ENCODE assay signal across 24 mouse cellular contexts in the genomic region with DNA sequence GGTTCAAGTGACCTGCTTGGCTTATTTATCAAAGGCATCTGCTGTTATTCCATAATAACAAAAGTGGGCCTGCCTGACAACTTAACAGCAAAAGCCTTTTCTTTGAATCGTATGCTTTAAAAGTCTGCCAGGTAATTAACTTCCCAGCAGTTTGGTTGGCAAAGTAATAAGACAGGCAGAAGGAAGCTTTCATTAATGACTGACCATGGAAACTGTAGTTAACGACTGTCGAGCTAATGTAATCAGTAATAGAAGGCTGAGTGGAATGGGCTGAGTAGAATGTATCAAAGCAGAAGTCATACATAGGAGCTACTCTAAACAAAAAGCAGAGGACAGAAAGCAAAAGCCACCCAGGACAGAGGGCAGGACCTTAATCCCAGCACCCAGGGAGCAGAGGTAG.
DNase-seq lines count a peak whose midpoint lies in the region; ATAC-seq and TF ChIP-seq lines count a peak whose summit lies in the region.
"Had no signal": no experiment of that assay in that cellular context is flagged by ENCODE, and none has a peak within 500 bp of the region (broad histone marks: within the 10 kb centered on the region; RNA-seq: fewer than 3 reads in every experiment).

No protein-coding gene starts in this region.

- no peaks in the 10 kb centered on the region for H3K36me3 ChIP-seq in forebrain, embryonic 14.5 days (ENCODE audit: control insufficient read depth, insufficient read depth, low read length)
- no peaks in the 10 kb centered on the region for H3K36me3 ChIP-seq in forebrain, embryonic 10.5 days (replicated peaks)
- H3K36me3 ChIP-seq in kidney, adult 2 months (ENCODE audit: control insufficient read depth, insufficient read depth, low read length), result no peaks in the 10 kb centered on the region
- H3K36me3 ChIP-seq in kidney, postnatal 0 days (ENCODE audit: insufficient read depth, low read length), result no peaks in the 10 kb centered on the region
- H3K36me3 ChIP-seq: embryonic facial prominence, embryonic 13.5 days; G1E; lung, embryonic 15.5 days; midbrain, embryonic 10.5 days; midbrain, embryonic 15.5 days; neural tube, embryonic 13.5 days had no signal

- H3K9me3 ChIP-seq in forebrain, embryonic 14.5 days (replicated peaks; ENCODE audit: control insufficient read depth, low read length), result no peaks in the 10 kb centered on the region
- H3K9me3 ChIP-seq in forebrain, embryonic 10.5 days, result no peaks in the 10 kb centered on the region
- H3K9me3 ChIP-seq in kidney, postnatal 0 days (replicated peaks; ENCODE audit: low read length), result no peaks in the 10 kb centered on the region
- H3K9me3 ChIP-seq: embryonic facial prominence, embryonic 13.5 days; G1E; lung, embryonic 15.5 days; midbrain, embryonic 10.5 days; midbrain, embryonic 15.5 days; neural tube, embryonic 13.5 days had no signal

- no peak overlapping the region for H3K27ac ChIP-seq in forebrain, embryonic 14.5 days (ENCODE audit: low read depth, low read length)
- H3K27ac ChIP-seq in forebrain, embryonic 10.5 days, result no peak overlapping the region
- H3K27ac ChIP-seq in kidney, adult 2 months (ENCODE audit: insufficient read depth, low read depth, low read length), result no peak overlapping the region
- no peak overlapping the region for H3K27ac ChIP-seq in kidney, postnatal 0 days
- H3K27ac ChIP-seq: embryonic facial prominence, embryonic 13.5 days; lung, embryonic 15.5 days; midbrain, embryonic 10.5 days; midbrain, embryonic 15.5 days; neural tube, embryonic 13.5 days had no signal

- ATAC-seq in forebrain, embryonic 14.5 days, result peak; percentile 44; the same call in 1 of the 2 replicates
- ATAC-seq in kidney, postnatal 0 days (replicated peaks; ENCODE audit: low FRiP score, low read depth), result 0 out of 2 replicates have a peak, but pooled peaks have one; percentile 25
- ATAC-seq: intestine, postnatal 0 days; midbrain, embryonic 15.5 days had no signal

- no peak for TF ChIP-seq POLR2A in kidney, adult 2 months (IDR thresholded peaks at IDR 0.05; ENCODE audit: low read depth, low read length)

- WGBS in forebrain, embryonic 14.5 days, result 20% methylated on average over 3 of the region's 3 CpGs
- WGBS in forebrain, embryonic 10.5 days, result 66% methylated on average over 3 of the region's 3 CpGs
- 27% methylated on average over 3 of the region's 3 CpGs for WGBS in kidney, adult 2 months
- WGBS in kidney, postnatal 0 days, result 43% methylated on average over 3 of the region's 3 CpGs

- no peak overlapping the region for H3K4me2 ChIP-seq in forebrain, embryonic 14.5 days (ENCODE audit: low read length)
- H3K4me2 ChIP-seq in kidney, postnatal 0 days (ENCODE audit: low read length), result no peak overlapping the region
- H3K4me2 ChIP-seq: embryonic facial prominence, embryonic 13.5 days; liver, embryonic 11.5 days; lung, embryonic 15.5 days; midbrain, embryonic 15.5 days; neural tube, embryonic 13.5 days had no signal

- no peaks in the 10 kb centered on the region for H3K4me1 ChIP-seq in forebrain, embryonic 14.5 days (ENCODE audit: control insufficient read depth, insufficient read depth, low read length)
- no peaks in the 10 kb centered on the region for H3K4me1 ChIP-seq in forebrain, embryonic 10.5 days
- peaks cover 3% of the 10 kb centered on the region; the same call in 1 of the 2 replicates for H3K4me1 ChIP-seq in kidney, adult 2 months (ENCODE audit: control insufficient read depth, insufficient read depth, low read length)
- no peaks in the 10 kb centered on the region for H3K4me1 ChIP-seq in kidney, postnatal 0 days (replicated peaks; ENCODE audit: insufficient read depth, low read length)
- H3K4me1 ChIP-seq: embryonic facial prominence, embryonic 13.5 days; lung, embryonic 15.5 days; midbrain, embryonic 10.5 days; midbrain, embryonic 15.5 days; neural tube, embryonic 13.5 days had no signal

- H3K9ac ChIP-seq in forebrain, embryonic 14.5 days (ENCODE audit: low read length), result no peak overlapping the region
- H3K9ac ChIP-seq in kidney, postnatal 0 days (ENCODE audit: low read depth, low read length), result no peak overlapping the region
- H3K9ac ChIP-seq: embryonic facial prominence, embryonic 13.5 days; lung, embryonic 15.5 days; midbrain, embryonic 15.5 days; neural tube, embryonic 13.5 days had no signal

- H3K4me3 ChIP-seq in forebrain, embryonic 14.5 days (ENCODE audit: low read depth, low read length), result no peak overlapping the region
- H3K4me3 ChIP-seq in forebrain, embryonic 10.5 days, result no peak overlapping the region
- H3K4me3 ChIP-seq in kidney, adult 2 months (ENCODE audit: insufficient read depth, low read depth, low read length), result no peak overlapping the region
- no peak overlapping the region for H3K4me3 ChIP-seq in kidney, postnatal 0 days (replicated peaks; ENCODE audit: low read depth, low read length)
- H3K4me3 ChIP-seq: embryonic facial prominence, embryonic 13.5 days; lung, embryonic 15.5 days; midbrain, embryonic 10.5 days; midbrain, embryonic 15.5 days; myocyte; neural tube, embryonic 13.5 days had no signal

- TF ChIP-seq CTCF in kidney, adult 2 months (conservative IDR thresholded peaks at IDR 0.05; ENCODE audit: insufficient read depth, insufficient read length, low read depth, low read length), result no peak
- no peak for TF ChIP-seq CTCF in kidney, postnatal 0 days (IDR thresholded peaks at IDR 0.05; ENCODE audit: low read depth)

- peak; percentile 46 for DNase-seq in forebrain, embryonic 14.5 days (ENCODE audit: low spot score)
- no peak for DNase-seq in forebrain, embryonic 10.5 days (ENCODE audit: extremely low spot score, low spot score)
- peak; percentile 52 for DNase-seq in kidney, adult 2 months
- no peak for DNase-seq in kidney, postnatal 25 days
- peak; percentile 24 for DNase-seq in kidney, postnatal 0 days (ENCODE audit: low spot score)
- no peak for DNase-seq in kidney, postnatal 4 days
- peak; percentile 12 for DNase-seq in brain, embryonic 18.5 days (ENCODE audit: low read depth, low spot score)
- DNase-seq: adrenal gland, adult 8-10 months; cerebellum, adult 11-12 months; cerebellum, adult 9-11 months; gastrocnemius, postnatal 10 days; heart, postnatal 14 days; retina, postnatal 1 day; right cerebral cortex, postnatal 14 days; thymus, postnatal 4 days had no signal

- H3K27me3 ChIP-seq in forebrain, embryonic 14.5 days (replicated peaks; ENCODE audit: control insufficient read depth, insufficient read depth, low read length), result no peaks in the 10 kb centered on the region
- H3K27me3 ChIP-seq in forebrain, embryonic 10.5 days (ENCODE audit: poor library complexity, severe bottlenecking), result no peaks in the 10 kb centered on the region
- no peaks in the 10 kb centered on the region for H3K27me3 ChIP-seq in kidney, adult 2 months (replicated peaks; ENCODE audit: control insufficient read depth, insufficient read depth, low read length)
- H3K27me3 ChIP-seq in kidney, postnatal 0 days (ENCODE audit: insufficient read depth, low read length), result no peaks in the 10 kb centered on the region
- H3K27me3 ChIP-seq: embryonic facial prominence, embryonic 13.5 days; lung, embryonic 15.5 days; midbrain, embryonic 15.5 days; neural tube, embryonic 13.5 days had no signal

Comparison
In these comparisons a context has a peak if more than half of its experiments do, and no peak if none do; other contexts are left out.
1. DNase-seq: peak in forebrain, embryonic 14.5 days (single experiment), kidney, adult 2 months (single experiment), kidney, postnatal 0 days (single experiment) and brain, embryonic 18.5 days (single experiment); none in forebrain, embryonic 10.5 days (single experiment), kidney, postnatal 25 days (0 of 2) and kidney, postnatal 4 days (0 of 2).